Mouse (Mus musculus) heart, adult 2 months (tissue): ENCODE measurements around the gene Fam50a.

ENCODE experiments used
- CTCF ChIP-seq: fragments of 200-600 bp; IDR thresholded peaks from 2 replicates; pipeline ENCODE4 v1.8.1; 2022; ENCODE audit warnings: antibody characterized with exemption, mild to moderate bottlenecking, moderate library complexity
- EP300 ChIP-seq: fragments of 200-500 bp; IDR thresholded peaks from 2 replicates; pipeline ENCODE4 v1.6.1; 2011; ENCODE audit warnings: low read depth, low read length, control low read depth; ENCODE audit not compliant: insufficient read depth
- POLR2A ChIP-seq: fragments of 200-500 bp; IDR thresholded peaks from 2 replicates; pipeline ENCODE4 v1.6.1; 2011; ENCODE audit warnings: mild to moderate bottlenecking, low read depth, low read length, control low read depth; ENCODE audit not compliant: insufficient read depth

- TF ChIP-seq POLR2A: peak; percentile 62
- no peak for TF ChIP-seq CTCF
- TF ChIP-seq EP300: no peak
These were observed at the start of gene Fam50a for GRCm38 (mm10) chrX:74312540-74313464.
